Mouse (Mus musculus): ENCODE data around the gene Glg1. TPM values are rescaled to one million over a fixed set of nuclear protein-coding genes. Genes with fewer than 3 reads are reported as not detected.

The Glg1 gene
- total and polyA plus RNA-seq, 3 experiments, result 15.9 to 37.2 (median 34.3) TPM

DNA sequence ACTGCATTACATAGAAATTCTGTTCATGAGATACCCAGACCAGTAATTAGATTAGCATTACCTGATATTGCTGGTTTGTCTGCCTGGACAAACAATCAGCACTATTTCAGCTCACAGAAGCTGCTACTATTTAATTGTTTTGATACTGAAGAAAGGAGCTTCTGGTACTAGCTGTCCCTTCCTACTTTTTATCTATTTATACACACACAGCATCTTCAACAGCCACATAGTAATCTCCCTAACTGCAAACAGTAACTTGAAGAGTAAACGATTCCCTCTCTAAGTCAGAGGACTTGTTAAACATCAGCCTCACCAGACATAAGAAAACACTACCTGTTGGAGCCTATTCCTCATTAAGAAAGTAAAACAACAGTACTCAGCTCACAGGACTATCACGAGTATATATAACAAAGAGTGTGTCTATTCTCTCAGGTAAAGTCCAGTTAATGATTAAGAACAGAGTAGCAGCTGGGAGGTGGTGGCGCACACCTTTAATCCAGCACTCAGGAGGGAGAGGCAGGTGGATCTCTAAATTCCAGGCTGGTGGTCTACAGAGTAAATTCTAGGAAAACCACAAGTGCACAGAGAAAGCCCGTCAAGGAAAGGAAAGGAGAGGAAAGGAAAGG, 6.4 kb downstream of the Glg1 start:
- Histone ChIP-seq H3K36me3 (ENCODE audit: control insufficient read depth in 1 of 2, insufficient read depth in 2 of 2, low read length in 2 of 2) (peaks cover 2 to 27% of the 10 kb centered on the region in 2 experiments; a peak in 3 of 4 replicates), H3K79me2 (ENCODE audit: control insufficient read depth, insufficient read depth, low read length, poor library complexity) (peaks cover 37% of the 10 kb centered on the region), H3K4me1 (ENCODE audit: control insufficient read depth in 1 of 2, insufficient read depth in 2 of 2, low read length in 2 of 2) (peaks cover 7 to 23% of the 10 kb centered on the region in 2 experiments), H3K27me3 (ENCODE audit: control insufficient read depth in 1 of 2, insufficient read depth in 2 of 2, low read length in 2 of 2) (no peaks in the 10 kb centered on the region), H3K9me3 (replicated peaks; ENCODE audit: insufficient read depth, low read length) (no peaks in the 10 kb centered on the region), H3K27ac (ENCODE audit: control insufficient read depth, low read depth, low read length) (peak overlapping the region; percentile 72), H3K4me3 (ENCODE audit: control insufficient read depth in 1 of 2, insufficient read depth in 1 of 2, low read depth in 2 of 2, low read length in 2 of 2) (peak overlapping the region in 1 of 2 experiments; percentile 25; a peak in 1 of 4 replicates), H3K9ac (ENCODE audit: control insufficient read depth, low read depth, low read length, poor library complexity, severe bottlenecking) (no peak overlapping the region)
- DNase-seq (ENCODE audit: low read depth, low spot score), result peak; percentile 73
- no peak for TF ChIP-seq UBTF (IDR thresholded peaks at IDR 0.05; ENCODE audit: borderline replicate concordance, insufficient read depth, low read depth, low read length)
- TF ChIP-seq MEF2A (IDR thresholded peaks at IDR 0.05; ENCODE audit: extremely low read depth, insufficient replicate concordance, low read depth, low read length, poor library complexity, severe bottlenecking), result no peak
- no peak for TF ChIP-seq NRF1 (IDR thresholded peaks at IDR 0.05; ENCODE audit: insufficient read depth, low read depth, low read length, poor library complexity, severe bottlenecking)
- 0 out of 2 replicates have a peak, but pooled peaks have one; percentile 6 for TF ChIP-seq NELFE (IDR thresholded peaks at IDR 0.05; ENCODE audit: low read depth, low read length)
- TF ChIP-seq GABPA (IDR thresholded peaks at IDR 0.05; ENCODE audit: low read depth, low read length), result no peak
- peak; percentile 61 for TF ChIP-seq RCOR1 (IDR thresholded peaks at IDR 0.05; ENCODE audit: low read depth, low read length)
- TF ChIP-seq MAZ (IDR thresholded peaks at IDR 0.05; ENCODE audit: low read depth, low read length), result no peak
- no peak for TF ChIP-seq POLR2AphosphoS2 (IDR thresholded peaks at IDR 0.05; ENCODE audit: low read length)
- TF ChIP-seq MAFK (IDR thresholded peaks at IDR 0.05; ENCODE audit: borderline replicate concordance, low read depth, low read length), result no peak
- no peak for TF ChIP-seq CHD1 (IDR thresholded peaks at IDR 0.05; ENCODE audit: low read depth, low read length)
- no peak for TF ChIP-seq RAD21 (IDR thresholded peaks at IDR 0.05; ENCODE audit: low read depth, low read length)
- no peak for TF ChIP-seq ETS1 (IDR thresholded peaks at IDR 0.05; ENCODE audit: low read depth, low read length)
- no peak for TF ChIP-seq SMC3 (IDR thresholded peaks at IDR 0.05; ENCODE audit: low read depth, low read length)
- TF ChIP-seq CHD2 (IDR thresholded peaks at IDR 0.05; ENCODE audit: low read length), result no peak
- TF ChIP-seq USF2 (IDR thresholded peaks at IDR 0.05; ENCODE audit: borderline replicate concordance in 1 of 2, insufficient read depth in 1 of 2, low read depth in 1 of 2, low read length in 2 of 2), result no peak
- no peak for TF ChIP-seq JUND (IDR thresholded peaks at IDR 0.05; ENCODE audit: low read depth, low read length)
- no peak for TF ChIP-seq ZMIZ1 (IDR thresholded peaks at IDR 0.05; ENCODE audit: low read depth, low read length)
- TF ChIP-seq MAX (IDR thresholded peaks at IDR 0.05; ENCODE audit: low read length), result no peak
- TF ChIP-seq USF1 (IDR thresholded peaks at IDR 0.05; ENCODE audit: low read depth, low read length), result no peak
- no peak for TF ChIP-seq E2F4 (IDR thresholded peaks at IDR 0.05; ENCODE audit: borderline replicate concordance, low read depth, low read length)
- peak; percentile 79 for TF ChIP-seq SIN3A (IDR thresholded peaks at IDR 0.05; ENCODE audit: low read length)
- no peak for TF ChIP-seq POLR2A (IDR thresholded peaks at IDR 0.05; ENCODE audit: control insufficient read depth in 1 of 2, insufficient read depth in 1 of 2, low read depth in 1 of 2, low read length in 2 of 2, poor library complexity in 1 of 2)
- TF ChIP-seq MYC (IDR thresholded peaks at IDR 0.05; ENCODE audit: low read depth, low read length), result 0 out of 2 replicates have a peak, but pooled peaks have one; percentile 29
- TF ChIP-seq TCF12 (IDR thresholded peaks at IDR 0.05; ENCODE audit: low read depth, low read length), result peak; percentile 76
- no peak for TF ChIP-seq KAT2A (conservative IDR thresholded peaks at IDR 0.05; ENCODE audit: low read depth, low read length)
- TF ChIP-seq BHLHE40 (IDR thresholded peaks at IDR 0.05; ENCODE audit: borderline replicate concordance, low read depth, low read length), result no peak
- peak; percentile 96 for TF ChIP-seq MYB (IDR thresholded peaks at IDR 0.05; ENCODE audit: low read depth, low read length)
- no peak for TF ChIP-seq ZNF384 (IDR thresholded peaks at IDR 0.05; ENCODE audit: low read depth, low read length)
- TF ChIP-seq GATA1 (IDR thresholded peaks at IDR 0.05; ENCODE audit: low read depth, low read length), result peak; percentile 84
- TF ChIP-seq TBP (IDR thresholded peaks at IDR 0.05; ENCODE audit: low read depth, low read length), result no peak
- TF ChIP-seq HCFC1 (IDR thresholded peaks at IDR 0.05; ENCODE audit: low read depth, low read length), result no peak
- TF ChIP-seq ZKSCAN1 (IDR thresholded peaks at IDR 0.05; ENCODE audit: low read depth, low read length), result no peak
- TF ChIP-seq POLR2AphosphoS5 (IDR thresholded peaks at IDR 0.05; ENCODE audit: borderline replicate concordance, low read depth, low read length), result no peak
- no peak for TF ChIP-seq ZC3H11A (IDR thresholded peaks at IDR 0.05; ENCODE audit: low read depth, low read length)
- TF ChIP-seq ELF1 (IDR thresholded peaks at IDR 0.05; ENCODE audit: low read depth, low read length), result no peak
- TF ChIP-seq TAL1 (IDR thresholded peaks at IDR 0.05; ENCODE audit: low read length), result peak; percentile 59
- TF ChIP-seq CTCF (IDR thresholded peaks at IDR 0.05 in 2 of 3, conservative IDR thresholded peaks at IDR 0.05 in 1 of 3; ENCODE audit: control insufficient read depth in 1 of 3, insufficient read depth in 1 of 3, low read depth in 2 of 3, low read length in 3 of 3, poor library complexity in 1 of 3, severe bottlenecking in 1 of 3), result no peak
